Mouse (Mus musculus) intestine, embryonic 15.5 days (tissue): ENCODE measurements around the gene Rac3. TPM values are rescaled to one million over a fixed set of nuclear protein-coding genes. Genes with fewer than 3 reads are reported as not detected.
"Not testable (repeated sequence)": the region's sequence is repeated elsewhere in the genome, so short reads cannot be mapped to it uniquely, and the experiment has no call there.

Source experiments
- ATAC-seq: fragments of 200-750 bp; cut with Nextera tagmentation; 2 replicates; pipeline ENCODE4 v1.8.0; 2017; ENCODE audit warnings: moderate TSS enrichment, moderate library complexity
- H3K27ac ChIP-seq: fragments of 300-500 bp; sonication (generic); 2 replicates; pipeline ENCODE4 v1.5.1; 2015; ENCODE audit warnings: mild to moderate bottlenecking, inconsistent platforms
- H3K27me3 ChIP-seq: fragments of 300-500 bp; sonication (generic); replicated peaks from 2 replicates; pipeline ENCODE4 v1.6.1; 2015; ENCODE audit warnings: inconsistent platforms
- H3K36me3 ChIP-seq: fragments of 300-500 bp; sonication (generic); 2 replicates; pipeline ENCODE4 v1.6.1; 2015; ENCODE audit warnings: inconsistent platforms
- H3K4me1 ChIP-seq: fragments of 300-500 bp; sonication (generic); replicated peaks from 2 replicates; pipeline ENCODE4 v1.6.1; 2015; ENCODE audit warnings: inconsistent platforms
- H3K4me2 ChIP-seq: fragments of 300-500 bp; sonication (generic); replicated peaks from 2 replicates; pipeline ENCODE4 v1.6.1; 2015; ENCODE audit warnings: mild to moderate bottlenecking, inconsistent platforms
- H3K4me3 ChIP-seq: fragments of 300-500 bp; sonication (generic); replicated peaks from 2 replicates; pipeline ENCODE4 v1.5.1; 2015; ENCODE audit warnings: inconsistent platforms
- H3K9ac ChIP-seq: fragments of 300-500 bp; sonication (generic); 2 replicates; pipeline ENCODE4 v1.6.1; 2015; ENCODE audit warnings: inconsistent platforms
- H3K9me3 ChIP-seq: fragments of 300-500 bp; sonication (generic); 2 replicates; pipeline ENCODE4 v1.6.1; 2016; ENCODE audit warnings: inconsistent platforms
- WGBS: fragments of 180-500 bp; shearing (Covaris S2); methylation state at CpG from one replicate; pipeline ENCODE4 v1.1.7; 2015; 5-methylcytosine and 5-hydroxymethylcytosine counted together
- polyA plus RNA-seq: library from polyadenylated mRNA; unstranded; fragments of >200 nt; fragmentation: Nextera tagmentation; extraction: Ambion mirVana; gene quantifications from 2 replicates; pipeline ENCODE4 v1.2.1, GENCODE M21; 2015

Rac3 gene
- polyA plus RNA-seq, 1 experiment from 2014 or later: 35.8 TPM

DNA sequence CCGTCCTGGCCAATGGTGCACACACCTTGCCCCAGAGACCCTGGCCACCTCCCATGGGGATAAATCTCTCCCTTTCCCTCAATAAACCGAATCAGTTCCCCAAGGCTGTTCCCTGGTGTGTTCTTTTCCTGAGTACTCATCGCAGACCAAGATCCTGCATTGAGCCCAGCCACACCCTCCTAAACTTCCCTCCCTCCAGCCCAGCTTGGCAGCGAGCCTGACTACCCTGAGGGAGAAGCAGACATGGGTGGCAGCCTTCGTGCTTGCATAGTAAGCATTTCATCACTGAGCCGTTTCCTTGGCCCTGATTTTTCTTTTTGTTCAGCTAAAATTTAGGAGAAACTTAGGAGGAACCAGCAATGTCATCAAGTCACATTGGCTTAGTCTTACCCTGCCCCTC is 12.3 kb downstream of the Rac3 start:
- Histone ChIP-seq H3K4me2 (no peak overlapping the region), H3K36me3 (no peaks in the 10 kb centered on the region), H3K27me3 (no peaks in the 10 kb centered on the region), H3K27ac (no peak overlapping the region), H3K9ac (no peak overlapping the region), H3K4me3 (no peak overlapping the region), H3K9me3 (no peaks in the 10 kb centered on the region), H3K4me1 (no peaks in the 10 kb centered on the region)
- ATAC-seq: no peak
- WGBS: 56% methylated on average over 6 of the region's 6 CpGs

- H3K9me3 ChIP-seq: no peaks in the 10 kb centered on the region
- H3K27me3 ChIP-seq: no peaks in the 10 kb centered on the region
- H3K9ac ChIP-seq: no peak overlapping the region
- 74% methylated on average over 6 of the region's 6 CpGs for WGBS
- H3K4me2 ChIP-seq: no peak overlapping the region
- H3K4me1 ChIP-seq: no peaks in the 10 kb centered on the region
- H3K36me3 ChIP-seq: no peaks in the 10 kb centered on the region
- no peak for ATAC-seq
- H3K27ac ChIP-seq: no peak overlapping the region
- H3K4me3 ChIP-seq: no peak overlapping the region
These were observed 15.2 kb downstream of the Rac3 start for GRCm38 (mm10) chr11:120736424-120736823.

- no peaks in the 10 kb centered on the region for H3K4me1 ChIP-seq
- no peaks in the 10 kb centered on the region for H3K27me3 ChIP-seq
- H3K9ac ChIP-seq: no peak overlapping the region
- no peaks in the 10 kb centered on the region for H3K36me3 ChIP-seq
- no peaks in the 10 kb centered on the region for H3K9me3 ChIP-seq
- no peak overlapping the region for H3K27ac ChIP-seq
- no peak overlapping the region for H3K4me3 ChIP-seq
- H3K4me2 ChIP-seq: no peak overlapping the region
- ATAC-seq: no peak
- WGBS: 89% methylated on average over 5 of the region's 5 CpGs
These were observed 19.7 kb downstream of the Rac3 start for GRCm38 (mm10) chr11:120740981-120741380.

DNA sequence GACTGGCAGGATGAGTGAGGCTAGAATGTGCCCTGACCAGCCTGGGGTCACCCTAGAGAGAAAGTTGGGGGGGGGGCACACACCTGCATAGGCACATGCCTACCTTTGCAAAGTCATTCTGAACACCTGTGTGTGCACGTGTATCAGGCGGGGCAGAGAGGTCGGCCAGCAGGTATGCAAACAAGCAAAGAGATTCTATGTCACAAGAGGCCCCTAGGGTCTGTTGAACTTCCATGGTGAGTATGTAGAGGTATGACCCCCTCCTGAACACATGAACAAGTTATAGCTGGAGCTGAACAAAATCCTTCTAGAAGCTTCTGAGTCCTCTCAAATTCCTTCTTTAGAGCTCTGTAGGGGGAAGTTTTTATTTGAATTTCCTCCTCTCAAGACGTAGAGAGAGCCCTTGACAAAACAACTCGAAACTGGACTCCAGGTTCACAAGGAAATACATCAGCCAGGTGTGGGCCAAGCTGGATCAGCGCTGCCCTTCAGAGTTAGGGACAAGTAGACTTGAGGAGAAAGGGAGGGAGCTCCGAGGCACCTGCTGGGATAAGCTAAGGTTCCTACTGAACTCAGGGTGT is 22.9 kb downstream of the Rac3 start:
- ATAC-seq: no peak
- H3K27ac ChIP-seq: no peak overlapping the region

DNA sequence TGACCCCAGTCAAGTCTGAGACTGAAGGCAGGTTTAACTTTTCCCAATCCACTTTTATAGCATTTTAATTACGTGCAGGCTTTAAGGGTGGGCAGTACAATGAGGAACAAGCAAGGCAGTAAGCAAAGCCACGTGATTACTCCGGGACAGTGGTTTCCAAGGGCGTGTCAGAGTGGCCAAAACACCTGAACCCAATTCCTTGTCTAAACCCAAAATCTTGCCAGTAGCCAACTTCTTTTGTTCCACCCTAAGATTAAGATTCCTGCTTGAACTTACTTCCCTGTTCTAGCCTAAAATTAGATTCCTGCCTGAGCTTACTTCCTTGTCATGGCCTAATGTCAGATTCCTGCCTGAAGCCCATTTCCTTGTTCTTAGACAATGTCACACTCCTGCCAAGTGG is 26.7 kb downstream of the Rac3 start:
- ATAC-seq: 0 out of 2 replicates have a peak, but pooled peaks have one; percentile 12
- WGBS: 73% methylated on average over 4 of the region's 4 CpGs
- no peak overlapping the region for H3K27ac ChIP-seq

More for the DNA sequence above, 22.9 kb downstream of the Rac3 start:
- WGBS: 62% methylated on average over 7 of the region's 7 CpGs
- H3K4me3 ChIP-seq: no peak overlapping the region
- no peaks in the 10 kb centered on the region for H3K9me3 ChIP-seq
- no peaks in the 10 kb centered on the region for H3K36me3 ChIP-seq
- no peak overlapping the region for H3K9ac ChIP-seq
- no peaks in the 10 kb centered on the region for H3K4me1 ChIP-seq
- no peak overlapping the region for H3K4me2 ChIP-seq
- no peaks in the 10 kb centered on the region for H3K27me3 ChIP-seq

GRCm38 (mm10) chr11:120749430-120749829 is 28.2 kb downstream of the Rac3 start:
- Histone ChIP-seq H3K27ac (no peak overlapping the region), H3K4me1 (peaks cover 3% of the 10 kb centered on the region; the same call in 1 of the 2 replicates), H3K4me2 (no peak overlapping the region), H3K9me3 (no peaks in the 10 kb centered on the region), H3K36me3 (no peaks in the 10 kb centered on the region), H3K4me3 (no peak overlapping the region), H3K9ac (no peak overlapping the region), H3K27me3 (no peaks in the 10 kb centered on the region)
- no peak for ATAC-seq
- WGBS: 67% methylated on average over 8 of the region's 8 CpGs

More for the DNA sequence above, 26.7 kb downstream of the Rac3 start:
- no peak overlapping the region for H3K4me3 ChIP-seq
- no peaks in the 10 kb centered on the region for H3K27me3 ChIP-seq
- H3K9ac ChIP-seq: no peak overlapping the region
- no peaks in the 10 kb centered on the region for H3K9me3 ChIP-seq
- H3K36me3 ChIP-seq: no peaks in the 10 kb centered on the region
- H3K4me2 ChIP-seq: no peak overlapping the region
- peaks cover 3% of the 10 kb centered on the region; the same call in 1 of the 2 replicates for H3K4me1 ChIP-seq

DNA sequence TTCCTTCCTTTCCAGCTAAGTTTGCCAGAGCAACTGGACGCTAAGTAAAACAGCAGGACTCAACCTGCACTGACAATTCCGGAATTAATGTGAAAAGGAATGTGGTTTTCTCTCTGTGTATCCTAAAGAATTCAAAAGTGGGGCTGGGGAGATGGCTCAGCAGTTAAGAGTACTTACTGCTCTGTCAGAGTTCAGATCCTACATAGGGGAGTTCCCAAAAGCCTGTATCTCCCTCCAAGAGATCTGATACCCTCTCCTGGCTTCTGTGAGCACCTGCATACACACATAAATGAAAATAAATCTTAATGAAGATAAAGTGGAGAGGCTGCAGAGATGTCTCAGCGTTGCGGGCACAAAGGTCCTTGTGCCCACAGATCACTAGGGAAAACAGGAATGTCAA is 30.3 kb downstream of the Rac3 start:
- Histone ChIP-seq H3K4me1 (peaks cover 3% of the 10 kb centered on the region; the same call in 1 of the 2 replicates), H3K4me2 (no peak overlapping the region), H3K27me3 (no peaks in the 10 kb centered on the region), H3K9ac (no peak overlapping the region), H3K27ac (no peak overlapping the region), H3K4me3 (no peak overlapping the region), H3K9me3 (no peaks in the 10 kb centered on the region), H3K36me3 (no peaks in the 10 kb centered on the region)
- 68% methylated on average over 4 of the region's 4 CpGs for WGBS
- ATAC-seq: no peak

DNA sequence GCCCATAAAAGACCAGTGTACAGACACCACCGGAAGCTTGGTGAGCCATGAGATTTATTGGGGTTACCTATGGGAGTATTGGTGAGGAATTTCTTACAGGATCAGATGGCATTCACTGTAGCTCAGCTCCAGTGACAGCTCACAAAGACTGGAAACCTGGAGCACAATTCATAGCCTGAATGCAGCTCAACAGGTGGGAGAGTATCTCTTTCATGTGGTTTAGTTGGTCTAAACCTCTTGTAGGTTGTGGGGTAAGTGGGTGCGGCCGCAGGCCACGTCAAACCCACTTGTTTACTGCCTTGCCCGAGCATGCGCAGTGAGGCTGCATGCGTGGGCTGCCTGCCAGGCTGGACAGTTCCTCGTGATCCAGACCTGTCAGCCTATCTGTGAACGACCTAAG is 39.0 kb downstream of the Rac3 start:
- Histone ChIP-seq H3K27me3 (no peaks in the 10 kb centered on the region), H3K9ac (no peak overlapping the region), H3K4me2 (no peak overlapping the region), H3K36me3 (no peaks in the 10 kb centered on the region), H3K4me3 (no peak overlapping the region), H3K27ac (no peak overlapping the region), H3K9me3 (no peaks in the 10 kb centered on the region), H3K4me1 (peaks cover 6% of the 10 kb centered on the region; the same call in 1 of the 2 replicates)
- ATAC-seq: no peak
- WGBS: 87% methylated on average over 9 of the region's 9 CpGs

GRCm38 (mm10) chr11:120761811-120762671 is 40.8 kb downstream of the Rac3 start:
- ATAC-seq: peak; percentile 88
- H3K36me3 ChIP-seq: no peaks in the 10 kb centered on the region
- H3K4me1 ChIP-seq: peaks cover 6% of the 10 kb centered on the region; the same call in 1 of the 2 replicates
- WGBS: 63% methylated on average over 14 of the region's 14 CpGs
- H3K9ac ChIP-seq: peak overlapping the region; percentile 36; the same call in 1 of the 2 replicates
- H3K9me3 ChIP-seq: no peaks in the 10 kb centered on the region
- H3K4me2 ChIP-seq: peak overlapping the region; percentile 46
- H3K4me3 ChIP-seq: no peak overlapping the region
- H3K27ac ChIP-seq: peak overlapping the region; percentile 91
- H3K27me3 ChIP-seq: no peaks in the 10 kb centered on the region

- Histone ChIP-seq H3K9ac (peak within 1 kb of the TSS; percentile 36; the same call in 1 of the 2 replicates), H3K4me3 (peak within 1 kb of the TSS; percentile 17; the same call in 1 of the 2 replicates), H3K4me2 (peak within 1 kb of the TSS; percentile 46), H3K27ac (peak within 1 kb of the TSS; percentile 91)
- WGBS: 11% methylated on average over 14 of the region's 14 CpGs
- not testable (repeated sequence) for H3K4me1 ChIP-seq, H3K9me3 ChIP-seq, H3K27me3 ChIP-seq, H3K36me3 ChIP-seq
- ATAC-seq: peak; percentile 88
These were observed 41.4 kb downstream of the Rac3 start, which contains the start of gene Hmga1b for GRCm38 (mm10) chr11:120762672-120763041. Gene Hmga1b (plus strand): TSS chr11:120762794.

- peak; percentile 65 for ATAC-seq
- H3K4me2 ChIP-seq: peak overlapping the region; percentile 46
- 24% methylated on average over 5 of the region's 23 CpGs for WGBS
- H3K27ac ChIP-seq: peak overlapping the region; percentile 91
- peak overlapping the region; percentile 17; the same call in 1 of the 2 replicates for H3K4me3 ChIP-seq
- not testable (repeated sequence) for H3K9me3 ChIP-seq, H3K27me3 ChIP-seq, H3K4me1 ChIP-seq, H3K36me3 ChIP-seq, H3K9ac ChIP-seq
These were observed 42.1 kb downstream of the Rac3 start for GRCm38 (mm10) chr11:120763121-120763999.

DNA sequence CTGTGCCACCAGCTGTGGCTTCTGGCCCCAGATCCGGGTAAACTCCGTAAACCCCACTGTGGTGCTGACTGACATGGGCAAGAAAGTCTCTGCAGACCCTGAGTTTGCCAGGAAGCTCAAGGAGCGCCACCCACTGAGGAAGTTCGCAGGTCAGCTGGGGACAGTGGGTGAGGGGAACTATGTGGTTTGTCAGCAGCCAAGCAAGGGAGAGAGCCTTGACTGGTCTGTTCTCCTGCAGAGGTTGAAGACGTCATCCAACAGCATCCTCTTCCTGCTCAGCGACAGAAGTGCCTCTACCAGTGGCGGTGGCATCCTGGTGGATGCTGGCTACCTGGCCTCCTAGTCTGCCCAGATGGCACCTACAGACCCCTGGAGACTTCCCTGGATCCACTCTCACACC is 45.8 kb downstream of the Rac3 start:
- not testable (repeated sequence) for H3K27ac ChIP-seq, H3K9ac ChIP-seq, H3K4me1 ChIP-seq, H3K4me2 ChIP-seq, ATAC-seq, H3K27me3 ChIP-seq, H3K36me3 ChIP-seq, H3K4me3 ChIP-seq, H3K9me3 ChIP-seq
- WGBS: 74% methylated on average over 4 of the region's 7 CpGs
